Mouse (Mus musculus) liver, postnatal 0 days (tissue): Measurements from ENCODE around the gene Rgp1. TPM values are rescaled to one million over a fixed set of nuclear protein-coding genes. Genes with fewer than 3 reads are reported as not detected.

Experiments
- ATAC-seq: fragments of 200-750 bp; cut with Nextera tagmentation; 2 replicates; pipeline ENCODE4 v1.8.0; 2017; ENCODE audit warnings: mild to moderate bottlenecking, moderate library complexity
- DNase-seq: peaks from one replicate; pipeline ENCODE4 v3.0.0-alpha.2; 2016
- H3K27ac ChIP-seq: fragments of 300-500 bp; sonication (generic); 2 replicates; pipeline ENCODE4 v1.5.1; 2014; ENCODE audit warnings: antibody characterized with exemption, moderate library complexity, mild to moderate bottlenecking, low read depth
- H3K27me3 ChIP-seq: fragments of 300-500 bp; sonication (generic); 2 replicates; pipeline ENCODE4 v1.6.1; 2014; ENCODE audit warnings: low read length, control low read depth, mixed read lengths; ENCODE audit not compliant: insufficient read depth
- H3K36me3 ChIP-seq: fragments of 300-500 bp; sonication (generic); replicated peaks from 2 replicates; pipeline ENCODE4 v1.6.1; 2014; ENCODE audit warnings: mild to moderate bottlenecking, control low read depth, low read length, moderate library complexity, mixed read lengths; ENCODE audit not compliant: insufficient read depth
- H3K4me1 ChIP-seq: fragments of 300-500 bp; sonication (generic); 2 replicates; pipeline ENCODE4 v1.6.1; 2014; ENCODE audit warnings: antibody characterized with exemption, mild to moderate bottlenecking, control low read depth; ENCODE audit not compliant: insufficient read depth
- H3K4me2 ChIP-seq: fragments of 300-500 bp; sonication (generic); 2 replicates; pipeline ENCODE4 v1.6.1; 2014; ENCODE audit warnings: low read depth, mild to moderate bottlenecking, low read length, moderate library complexity, mixed read lengths
- H3K4me3 ChIP-seq: fragments of 300-500 bp; sonication (generic); 2 replicates; pipeline ENCODE4 v1.5.1; 2014; ENCODE audit warnings: low read depth, low read length
- H3K9ac ChIP-seq: fragments of 300-500 bp; sonication (generic); replicated peaks from 2 replicates; pipeline ENCODE4 v1.6.1; 2014; ENCODE audit warnings: mild to moderate bottlenecking, moderate library complexity
- H3K9me3 ChIP-seq: fragments of 300-500 bp; sonication (generic); 2 replicates; pipeline ENCODE4 v1.6.1; 2016; ENCODE audit warnings: mild to moderate bottlenecking, control low read depth, low read length, mixed read lengths
- CTCF ChIP-seq: sonication (generic); IDR thresholded peaks from 2 replicates; pipeline ENCODE4 v1.5.1; 2016; ENCODE audit warnings: antibody characterized with exemption, low read depth
- EP300 ChIP-seq: IDR thresholded peaks from 2 replicates; pipeline ENCODE4 v1.6.1; 2016; ENCODE audit warnings: antibody characterized with exemption, low read depth, mild to moderate bottlenecking
- WGBS: fragments of 180-500 bp; shearing (Covaris S2); extraction: QIAGEN DNeasy Blood & Tissue Kit; methylation state at CpG from one replicate; pipeline ENCODE4 v1.1.7; 2014; ENCODE audit not compliant: insufficient replicate concordance; 5-methylcytosine and 5-hydroxymethylcytosine counted together
- polyA plus RNA-seq: library from polyadenylated mRNA; unstranded; fragments of >200 nt; fragmentation: Nextera tagmentation; extraction: Ambion mirVana; gene quantifications from 2 replicates; pipeline ENCODE4 v1.2.1, GENCODE M21; 2015

Rgp1 gene
- polyA plus RNA-seq, 1 experiment from 2014 or later, result 7.3 TPM

DNA sequence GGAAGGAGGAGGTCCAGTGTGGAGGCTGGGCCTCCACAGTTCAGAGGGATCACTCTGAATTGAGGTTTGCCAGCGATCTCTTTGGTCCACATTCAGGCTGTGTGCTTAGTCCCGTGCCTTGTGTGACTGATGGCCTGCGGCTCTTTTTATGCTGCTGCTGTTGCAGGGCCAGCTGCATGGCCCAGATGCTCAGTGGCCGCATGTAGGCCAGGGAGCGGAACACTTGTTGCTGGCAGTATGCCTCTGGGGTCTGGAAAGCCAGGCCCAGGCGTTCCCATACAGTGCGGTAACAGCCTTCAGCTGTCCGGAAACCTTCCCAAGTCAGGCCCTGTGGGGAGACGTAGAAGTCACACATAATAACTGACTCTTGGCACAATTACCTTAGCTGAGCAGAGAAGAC lies 11.4 kb upstream of the Rgp1 start:
- Histone ChIP-seq H3K36me3 (peaks cover 72% of the 10 kb centered on the region), H3K4me3 (no peak overlapping the region), H3K27ac (no peak overlapping the region), H3K9me3 (no peaks in the 10 kb centered on the region), H3K9ac (no peak overlapping the region), H3K4me1 (peaks cover 13% of the 10 kb centered on the region), H3K4me2 (no peak overlapping the region), H3K27me3 (no peaks in the 10 kb centered on the region)
- DNase-seq (no peak), ATAC-seq (no peak)
- TF ChIP-seq EP300, result no peak
- TF ChIP-seq CTCF, result no peak
- WGBS, result 89% methylated on average over 9 of the region's 9 CpGs

DNA sequence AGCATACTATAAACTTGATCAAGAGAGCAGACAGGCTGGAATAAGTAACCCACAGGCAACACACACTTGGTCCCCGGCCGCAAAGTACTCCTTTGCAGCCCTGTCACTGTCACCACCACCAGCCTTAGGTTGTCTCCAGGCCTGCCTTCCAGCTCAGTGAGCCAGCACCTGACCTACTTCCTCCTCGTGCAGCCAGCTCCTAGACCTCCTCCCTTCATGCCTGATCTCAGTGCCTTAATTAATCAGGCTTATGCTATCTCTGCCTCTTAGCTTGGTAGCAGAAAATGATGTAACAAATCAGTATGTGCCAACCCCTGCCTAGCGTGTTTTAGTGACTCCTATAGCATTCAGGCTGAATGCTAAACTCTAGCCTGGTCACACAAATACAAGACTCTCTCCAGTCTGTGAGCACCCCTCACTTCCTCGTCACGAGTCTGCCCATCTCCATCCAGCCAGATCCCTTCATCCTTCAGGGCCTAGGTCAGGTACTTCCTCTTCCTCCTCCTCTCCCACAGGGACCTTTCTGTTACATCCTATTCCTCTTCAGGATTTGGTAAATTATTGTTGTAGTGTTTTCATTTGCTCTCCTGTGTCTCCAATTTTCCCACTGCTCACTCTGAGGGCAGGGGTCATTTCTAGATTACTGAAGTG lies 7.0 kb upstream of the Rgp1 start:
- H3K4me1 ChIP-seq, result peaks cover 2% of the 10 kb centered on the region; the same call in 1 of the 2 replicates
- no peak overlapping the region for H3K4me2 ChIP-seq
- TF ChIP-seq CTCF (no peak), EP300 (no peak)
- H3K4me3 ChIP-seq, result no peak overlapping the region
- WGBS, result 62% methylated on average over 6 of the region's 6 CpGs
- no peaks in the 10 kb centered on the region for H3K9me3 ChIP-seq
- DNase-seq (no peak), ATAC-seq (no peak)
- no peak overlapping the region for H3K27ac ChIP-seq
- no peak overlapping the region for H3K9ac ChIP-seq
- H3K27me3 ChIP-seq, result no peaks in the 10 kb centered on the region
- H3K36me3 ChIP-seq, result peaks cover 78% of the 10 kb centered on the region

DNA sequence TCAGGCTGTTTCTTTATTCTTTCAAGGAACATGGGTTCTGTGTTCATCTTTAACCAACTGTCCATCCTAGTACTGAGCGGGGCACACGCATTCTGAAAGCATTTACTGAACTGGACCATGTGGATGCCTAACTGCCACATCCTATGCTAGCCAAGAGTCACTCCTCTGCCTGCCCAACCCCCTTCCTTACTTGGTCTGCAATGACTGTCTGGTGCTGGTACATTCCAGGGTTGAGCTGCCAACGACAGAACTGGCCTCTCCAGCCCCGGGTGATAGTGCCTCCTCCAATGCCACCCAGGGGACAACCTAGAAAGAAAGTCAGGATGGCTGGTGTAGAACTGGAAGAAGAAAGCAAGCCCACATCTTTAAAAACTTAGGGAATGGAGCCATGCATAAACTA lies 5.0 kb upstream of the Rgp1 start:
- TF ChIP-seq EP300, result no peak
- no peak for TF ChIP-seq CTCF

DNA sequence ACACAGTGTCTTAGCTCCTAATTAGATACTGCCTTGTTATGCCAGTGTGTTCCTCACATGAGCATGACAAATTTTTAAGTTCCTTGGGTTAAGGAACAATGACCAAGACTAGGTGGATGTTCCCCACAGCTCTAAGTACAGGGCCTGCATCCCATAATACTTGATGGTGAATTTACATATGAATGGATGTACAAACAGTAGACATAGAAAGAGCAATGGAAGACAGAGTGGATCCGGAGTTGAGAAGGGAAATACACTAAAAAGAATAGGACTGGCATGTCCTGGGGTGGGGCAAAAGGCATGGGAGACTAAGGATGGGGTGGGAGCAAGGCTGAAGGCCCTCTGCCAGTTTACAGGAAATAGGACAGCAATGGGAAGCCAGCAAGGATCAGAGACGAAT lies 3.2 kb upstream of the Rgp1 start:
- DNase-seq, result no peak
- TF ChIP-seq CTCF, result no peak
- H3K4me1 ChIP-seq, result peaks cover 22% of the 10 kb centered on the region
- peaks cover 44% of the 10 kb centered on the region for H3K36me3 ChIP-seq
- peak overlapping the region; percentile 91 for H3K4me2 ChIP-seq
- no peaks in the 10 kb centered on the region for H3K27me3 ChIP-seq
- no peak overlapping the region for H3K9ac ChIP-seq
- ATAC-seq, result no peak
- H3K4me3 ChIP-seq, result peak overlapping the region; percentile 92; the same call in 1 of the 2 replicates
- H3K27ac ChIP-seq, result no peak overlapping the region
- 71% methylated on average over 2 of the region's 2 CpGs for WGBS
- no peaks in the 10 kb centered on the region for H3K9me3 ChIP-seq

More for the DNA sequence above, 5.0 kb upstream of the Rgp1 start:
- peaks cover 13% of the 10 kb centered on the region for H3K4me1 ChIP-seq
- WGBS, result 83% methylated on average over 4 of the region's 4 CpGs
- no peaks in the 10 kb centered on the region for H3K9me3 ChIP-seq
- ATAC-seq, result no peak
- no peak overlapping the region for H3K4me2 ChIP-seq
- H3K4me3 ChIP-seq, result no peak overlapping the region
- DNase-seq, result no peak
- H3K9ac ChIP-seq, result no peak overlapping the region
- H3K27ac ChIP-seq, result no peak overlapping the region
- no peaks in the 10 kb centered on the region for H3K27me3 ChIP-seq
- peaks cover 58% of the 10 kb centered on the region for H3K36me3 ChIP-seq

GRCm38 (mm10) chr4:43577237-43577881 lies 1.2 kb upstream of the Rgp1 start:
- Histone ChIP-seq H3K9ac (peak overlapping the region; percentile 86), H3K27ac (peak overlapping the region; percentile 87), H3K4me3 (peak overlapping the region; percentile 92), H3K9me3 (no peaks in the 10 kb centered on the region), H3K36me3 (peaks cover 44% of the 10 kb centered on the region), H3K4me1 (peaks cover 22% of the 10 kb centered on the region), H3K27me3 (no peaks in the 10 kb centered on the region), H3K4me2 (peak overlapping the region; percentile 91)
- no peak for DNase-seq
- WGBS, result 22% methylated on average over 8 of the region's 8 CpGs
- no peak for ATAC-seq
- peak; percentile 13; the same call in 1 of the 2 replicates for TF ChIP-seq CTCF
- no peak for TF ChIP-seq EP300

GRCm38 (mm10) chr4:43579256-43579655 lies 741 bp downstream of the Rgp1 start:
- 5% methylated on average over 10 of the region's 10 CpGs for WGBS
- Histone ChIP-seq H3K27ac (peak overlapping the region; percentile 87), H3K4me1 (peaks cover 22% of the 10 kb centered on the region), H3K4me2 (peak overlapping the region; percentile 91), H3K9me3 (no peaks in the 10 kb centered on the region), H3K36me3 (peaks cover 42% of the 10 kb centered on the region), H3K9ac (peak overlapping the region; percentile 86), H3K27me3 (no peaks in the 10 kb centered on the region), H3K4me3 (peak overlapping the region; percentile 92)
- ATAC-seq (no peak), DNase-seq (no peak)
- no peak for TF ChIP-seq EP300
- no peak for TF ChIP-seq CTCF
